7 mouse cellular contexts compared by ENCODE assay signal in genomic region chr16:92465642-92466526, GRCm38 (mm10). TPM values are rescaled to one million over a fixed set of nuclear protein-coding genes. Genes with fewer than 3 reads are reported as not detected.
A peak's percentile ranks its signal among the peaks of the same experiment; 100 is the strongest.
DNase-seq lines count a peak whose midpoint lies in the region; ATAC-seq lines count a peak whose summit lies in the region.

No protein-coding gene starts in this region.

- H3K4me2 ChIP-seq in embryonic facial prominence, embryonic 11.5 days (ENCODE audit: low read depth, low read length), result peak overlapping the region; percentile 87
- peak overlapping the region; percentile 83 for H3K4me2 ChIP-seq in midbrain, embryonic 13.5 days (replicated peaks)

- H3K27ac ChIP-seq in embryonic facial prominence, embryonic 11.5 days (replicated peaks; ENCODE audit: low read depth, low read length), result 0 out of 2 replicates have a peak overlapping the region, but pooled peaks have one; percentile 22
- H3K27ac ChIP-seq in limb, embryonic 10.5 days, result peak overlapping the region; percentile 86
- peak overlapping the region; percentile 78 for H3K27ac ChIP-seq in midbrain, embryonic 13.5 days

- H3K9ac ChIP-seq in embryonic facial prominence, embryonic 11.5 days (replicated peaks; ENCODE audit: low read length), result peak overlapping the region; percentile 79
- H3K9ac ChIP-seq in midbrain, embryonic 13.5 days (replicated peaks), result peak overlapping the region; percentile 91

- peak overlapping the region; percentile 84 for H3K4me3 ChIP-seq in embryonic facial prominence, embryonic 11.5 days (ENCODE audit: low read depth, low read length)
- peak overlapping the region; percentile 87 for H3K4me3 ChIP-seq in limb, embryonic 10.5 days
- H3K4me3 ChIP-seq in midbrain, embryonic 13.5 days (replicated peaks), result peak overlapping the region; percentile 88

- DNase-seq in adrenal gland, postnatal 14 days, result peak; percentile 97
- peak; percentile 99 for DNase-seq in embryonic facial prominence, embryonic 11.5 days (ENCODE audit: low spot score)
- DNase-seq in kidney, adult 11 months, result peak; percentile 99
- peak; percentile 92 for DNase-seq in limb, embryonic 10.5 days (ENCODE audit: low spot score)
- DNase-seq in spleen, adult 12 weeks (ENCODE audit: low spot score), result peak; percentile 92

- WGBS in embryonic facial prominence, embryonic 11.5 days, result under 1% methylated on average over 83 of the region's 94 CpGs
- WGBS in limb, embryonic 10.5 days, result under 1% methylated on average over 75 of the region's 94 CpGs
- under 1% methylated on average over 90 of the region's 94 CpGs for WGBS in midbrain, embryonic 13.5 days

- no peaks in the 10 kb centered on the region for H3K27me3 ChIP-seq in embryonic facial prominence, embryonic 11.5 days (ENCODE audit: control insufficient read depth, insufficient read depth, low read length)
- H3K27me3 ChIP-seq in limb, embryonic 10.5 days (ENCODE audit: low read depth, poor library complexity, severe bottlenecking), result no peaks in the 10 kb centered on the region
- no peaks in the 10 kb centered on the region for H3K27me3 ChIP-seq in midbrain, embryonic 13.5 days

- H3K9me3 ChIP-seq in embryonic facial prominence, embryonic 11.5 days (replicated peaks; ENCODE audit: control insufficient read depth, low read length), result no peaks in the 10 kb centered on the region
- no peaks in the 10 kb centered on the region for H3K9me3 ChIP-seq in limb, embryonic 10.5 days (replicated peaks)
- H3K9me3 ChIP-seq in midbrain, embryonic 13.5 days, result no peaks in the 10 kb centered on the region

- peak; percentile 98 for ATAC-seq in embryonic facial prominence, embryonic 11.5 days (replicated peaks; ENCODE audit: insufficient number of reproducible peaks, low FRiP score, low TSS enrichment, low read depth)
- ATAC-seq in granulocyte monocyte progenitor cell, adult 5-6 weeks (replicated peaks; ENCODE audit: poor library complexity, severe bottlenecking), result peak; percentile 96
- peak; percentile 99 for ATAC-seq in midbrain, embryonic 13.5 days

- no peaks in the 10 kb centered on the region for H3K36me3 ChIP-seq in embryonic facial prominence, embryonic 11.5 days (replicated peaks; ENCODE audit: control insufficient read depth, insufficient read depth, low read depth, low read length)
- H3K36me3 ChIP-seq in limb, embryonic 10.5 days, result no peaks in the 10 kb centered on the region; the same call in 1 of the 2 replicates
- H3K36me3 ChIP-seq in midbrain, embryonic 13.5 days, result no peaks in the 10 kb centered on the region

- H3K4me1 ChIP-seq in embryonic facial prominence, embryonic 11.5 days (ENCODE audit: control insufficient read depth, insufficient read depth, low read length), result no peaks in the 10 kb centered on the region
- peaks cover 35% of the 10 kb centered on the region for H3K4me1 ChIP-seq in limb, embryonic 10.5 days
- peaks cover 27% of the 10 kb centered on the region for H3K4me1 ChIP-seq in midbrain, embryonic 13.5 days (replicated peaks)

RNA-seq across cellular contexts. Expression of gene Rcan1, which starts 4.8 kb away (rescaled TPM):
- total RNA-seq in adrenal gland, postnatal 14 days (2021), result 16.6 and 16.9 TPM in 2 replicates
- 36.6 and 42.0 TPM in 2 replicates for polyA plus RNA-seq in embryonic facial prominence, embryonic 11.5 days (2014; fragmentation: Nextera tagmentation; extraction: Ambion mirVana)
- total RNA-seq in granulocyte monocyte progenitor cell, adult 5-6 weeks (2014; fragmentation: Nextera tagmentation), result 6.3 and 11.5 TPM in 2 replicates
- 7.4 and 8.0 TPM in 2 replicates for total RNA-seq in granulocyte monocyte progenitor cell, adult 5-6 weeks (2017)
- polyA plus RNA-seq in limb, embryonic 10.5 days (2016; fragmentation: Nextera tagmentation; extraction: Ambion mirVana), result 26.1 and 28.0 TPM in 2 replicates
- 46.8 and 47.4 TPM in 2 replicates for polyA plus RNA-seq in midbrain, embryonic 13.5 days (2015; fragmentation: Nextera tagmentation; extraction: Ambion mirVana)

RNA-seq across cellular contexts. Expression of gene Clic6, which starts 19.7 kb away (rescaled TPM):
- total RNA-seq in adrenal gland, postnatal 14 days (2021), result 0.34 and 0.70 TPM in 2 replicates
- polyA plus RNA-seq in embryonic facial prominence, embryonic 11.5 days (2014; fragmentation: Nextera tagmentation; extraction: Ambion mirVana), result 1.2 and 1.9 TPM in 2 replicates
- total RNA-seq in granulocyte monocyte progenitor cell, adult 5-6 weeks (2014; fragmentation: Nextera tagmentation), result not detected in 2 replicates
- not detected in 2 replicates for total RNA-seq in granulocyte monocyte progenitor cell, adult 5-6 weeks (2017)
- polyA plus RNA-seq in limb, embryonic 10.5 days (2016; fragmentation: Nextera tagmentation; extraction: Ambion mirVana), result 0.64 and 0.84 TPM in 2 replicates
- polyA plus RNA-seq in midbrain, embryonic 13.5 days (2015; fragmentation: Nextera tagmentation; extraction: Ambion mirVana), result 1.2 and 3.1 TPM in 2 replicates

Comparison
In these comparisons a context has a peak if more than half of its experiments do, and no peak if none do; other contexts are left out.
1. Peak in every context shown above with its lines: DNase-seq, ATAC-seq, H3K4me3 ChIP-seq and H3K27ac ChIP-seq.
2. H3K27ac ChIP-seq: peak in every context shown above with its lines; median percentile 86 in limb, embryonic 10.5 days; 78 in midbrain, embryonic 13.5 days; 22 in embryonic facial prominence, embryonic 11.5 days.